7 mouse cellular contexts compared by ENCODE assay signal in the genomic region with DNA sequence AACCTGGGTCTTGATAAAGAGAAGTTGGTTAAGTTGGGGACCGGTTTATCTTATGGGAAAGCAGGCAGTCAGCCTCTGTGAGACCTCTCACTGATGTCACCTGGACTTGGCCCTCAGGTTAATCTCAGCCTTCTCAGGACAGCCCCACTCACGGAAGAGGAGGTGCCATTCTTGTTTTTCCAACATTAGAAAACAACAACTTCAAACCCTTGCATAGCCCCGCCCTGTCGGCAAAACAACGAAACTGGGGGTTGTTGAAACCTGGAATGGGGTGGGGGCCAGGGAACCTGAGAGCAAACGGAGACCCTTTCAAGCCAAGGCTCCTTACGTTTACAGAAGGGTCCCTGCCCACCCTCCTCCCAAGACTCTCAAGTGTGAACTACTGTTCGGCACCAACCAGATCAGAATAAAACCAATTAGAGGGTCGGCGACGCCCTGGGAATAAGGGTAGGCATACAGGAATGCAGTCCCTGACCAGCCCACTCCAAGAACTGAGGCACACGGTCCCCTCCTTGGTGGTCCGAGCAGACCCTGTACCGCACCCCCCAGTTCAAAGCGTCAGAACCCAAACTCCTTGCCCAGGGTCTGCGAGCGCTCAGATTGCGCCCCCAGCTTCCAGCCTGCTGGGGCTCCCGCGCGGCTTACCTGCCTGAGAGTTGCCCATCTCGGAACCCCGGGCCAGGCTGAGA. TPM values are rescaled to one million over a fixed set of nuclear protein-coding genes. Genes with fewer than 3 reads are reported as not detected.
A peak's percentile ranks its signal among the peaks of the same experiment; 100 is the strongest.
DNase-seq lines count a peak whose midpoint lies in the region; ATAC-seq and TF ChIP-seq lines count a peak whose summit lies in the region.

No protein-coding gene starts in this region.

- peaks cover 64% of the 10 kb centered on the region for H3K4me1 ChIP-seq in E14TG2a.4 (replicated peaks; ENCODE audit: low read depth, low read length)
- peaks cover 4% of the 10 kb centered on the region; the same call in 1 of the 2 replicates for H3K4me1 ChIP-seq in liver, postnatal 0 days (ENCODE audit: insufficient read depth)

- WGBS in liver, postnatal 0 days (ENCODE audit: insufficient replicate concordance): 3% methylated on average over 23 of the region's 23 CpGs

- peak overlapping the region; percentile 67 for H3K9ac ChIP-seq in liver, postnatal 0 days (replicated peaks)

- TF ChIP-seq EP300 in liver, postnatal 0 days (IDR thresholded peaks at IDR 0.05; ENCODE audit: low read depth): no peak

- H3K27me3 ChIP-seq in E14TG2a.4 (ENCODE audit: insufficient read depth, low read length): peaks cover 23% of the 10 kb centered on the region
- peaks cover 40% of the 10 kb centered on the region for H3K27me3 ChIP-seq in liver, postnatal 0 days (ENCODE audit: insufficient read depth, low read length)

- peak overlapping the region; percentile 96 for H3K4me2 ChIP-seq in liver, postnatal 0 days (ENCODE audit: low read depth, low read length)

- H3K9me3 ChIP-seq in E14TG2a.4 (ENCODE audit: low read length): no peaks in the 10 kb centered on the region
- no peaks in the 10 kb centered on the region for H3K9me3 ChIP-seq in liver, postnatal 0 days (ENCODE audit: low read length)

- H3K27ac ChIP-seq in liver, postnatal 0 days (ENCODE audit: low read depth): peak overlapping the region; percentile 93

- H3K4me3 ChIP-seq in E14TG2a.4 (replicated peaks; ENCODE audit: low read length): peak overlapping the region; percentile 98
- peak overlapping the region; percentile 79 for H3K4me3 ChIP-seq in liver, postnatal 0 days (ENCODE audit: low read depth, low read length)

- DNase-seq in R1 (ENCODE audit: low read depth, low spot score): peak; percentile 35
- DNase-seq in liver, postnatal 0 days: no peak
- no peak for DNase-seq in ovary, postnatal 10 days (ENCODE audit: low spot score)
- no peak for DNase-seq in right cerebral cortex, adult 18-20 months
- DNase-seq in ovary, postnatal 36 days (ENCODE audit: low spot score): no peak

- no peaks in the 10 kb centered on the region for H3K36me3 ChIP-seq in E14TG2a.4 (ENCODE audit: insufficient read depth, low read length)
- H3K36me3 ChIP-seq in liver, postnatal 0 days (replicated peaks; ENCODE audit: insufficient read depth, low read length): no peaks in the 10 kb centered on the region

- ATAC-seq in inflammation-experienced regulatory T-cells, adult 6 months: peak; percentile 44
- peak; percentile 39 for ATAC-seq in liver, postnatal 0 days

- TF ChIP-seq CTCF in E14TG2a.4 (conservative IDR thresholded peaks at IDR 0.05; ENCODE audit: low read length): no peak
- no peak for TF ChIP-seq CTCF in liver, postnatal 0 days (IDR thresholded peaks at IDR 0.05; ENCODE audit: low read depth)

RNA-seq across cellular contexts. Expression of gene Erbb3, which starts 0.5 kb away (rescaled TPM):
- polyA plus RNA-seq in inflammation-experienced regulatory T-cells, adult 6 months (2017; shearing (Covaris generic)): 1 to 10 TPM; 2.6 to 9.3 (median 3.9) TPM
- 7.3 and 7.8 TPM in 2 replicates for polyA plus RNA-seq in liver, postnatal 0 days (2015; fragmentation: Nextera tagmentation; extraction: Ambion mirVana)

RNA-seq across cellular contexts. Expression of gene Pa2g4, which starts 23.1 kb away (rescaled TPM):
- 100 to 1,000 TPM; 110 to 145 (median 137) TPM for polyA plus RNA-seq in inflammation-experienced regulatory T-cells, adult 6 months (2017; shearing (Covaris generic))
- 81.9 and 85.1 TPM in 2 replicates for polyA plus RNA-seq in liver, postnatal 0 days (2015; fragmentation: Nextera tagmentation; extraction: Ambion mirVana)

RNA-seq across cellular contexts. Expression of gene Rps26, which starts 37.6 kb away (rescaled TPM):
- 1,000 to 10,000 TPM; 1,205 to 1,760 (median 1,564) TPM for polyA plus RNA-seq in inflammation-experienced regulatory T-cells, adult 6 months (2017; shearing (Covaris generic))
- 469 and 517 TPM in 2 replicates for polyA plus RNA-seq in liver, postnatal 0 days (2015; fragmentation: Nextera tagmentation; extraction: Ambion mirVana)

RNA-seq across cellular contexts. Expression of gene Rpl41, which starts 39.8 kb away (rescaled TPM):
- polyA plus RNA-seq in inflammation-experienced regulatory T-cells, adult 6 months (2017; shearing (Covaris generic)): 1,000 to 10,000 TPM; 5,582 to 7,160 (median 6,033) TPM
- polyA plus RNA-seq in liver, postnatal 0 days (2015; fragmentation: Nextera tagmentation; extraction: Ambion mirVana): 2,058 and 2,065 TPM in 2 replicates

RNA-seq across cellular contexts. Expression of gene Zc3h10, which starts 41.3 kb away (rescaled TPM):
- 1 to 10 TPM; 5.6 to 9.2 (median 6.0) TPM for polyA plus RNA-seq in inflammation-experienced regulatory T-cells, adult 6 months (2017; shearing (Covaris generic))
- polyA plus RNA-seq in liver, postnatal 0 days (2015; fragmentation: Nextera tagmentation; extraction: Ambion mirVana): 5.0 and 5.4 TPM in 2 replicates
